Mouse (Mus musculus) embryonic facial prominence, embryonic 12.5 days (tissue): ENCODE measurements around the gene Mllt3. TPM values are rescaled to one million over a fixed set of nuclear protein-coding genes. Genes with fewer than 3 reads are reported as not detected.

ENCODE experiments used
- ATAC-seq: fragments of 200-750 bp; cut with Nextera tagmentation; 2 replicates; pipeline ENCODE4 v1.8.0; 2017; ENCODE audit not compliant: insufficient number of reproducible peaks, insufficient read depth, low FRiP score, low TSS enrichment
- H3K27ac ChIP-seq: fragments of 300-500 bp; sonication (generic); 2 replicates; pipeline ENCODE4 v1.5.1; 2016; ENCODE audit warnings: mild to moderate bottlenecking
- H3K27me3 ChIP-seq: fragments of 300-500 bp; sonication (generic); 2 replicates; pipeline ENCODE4 v1.6.1; 2016; ENCODE audit warnings: mild to moderate bottlenecking, moderate library complexity
- H3K36me3 ChIP-seq: fragments of 300-500 bp; sonication (generic); 2 replicates; pipeline ENCODE4 v1.6.1; 2016; ENCODE audit warnings: mild to moderate bottlenecking
- H3K4me1 ChIP-seq: fragments of 300-500 bp; sonication (generic); 2 replicates; pipeline ENCODE4 v1.6.1; 2016
- H3K4me2 ChIP-seq: fragments of 300-500 bp; sonication (generic); replicated peaks from 2 replicates; pipeline ENCODE4 v1.6.1; 2016; ENCODE audit warnings: mild to moderate bottlenecking, moderate library complexity
- H3K4me3 ChIP-seq: fragments of 300-500 bp; sonication (generic); 2 replicates; pipeline ENCODE4 v1.5.1; 2016; ENCODE audit warnings: mild to moderate bottlenecking
- H3K9ac ChIP-seq: fragments of 300-500 bp; sonication (generic); 2 replicates; pipeline ENCODE4 v1.6.1; 2016; ENCODE audit warnings: mild to moderate bottlenecking, moderate library complexity
- H3K9me3 ChIP-seq: fragments of 300-500 bp; sonication (generic); 2 replicates; pipeline ENCODE4 v1.6.1; 2016; ENCODE audit warnings: mild to moderate bottlenecking, moderate library complexity
- WGBS: fragments of 180-500 bp; shearing (Covaris S2); methylation state at CpG from one replicate; pipeline ENCODE4 v1.1.7; 2016; 5-methylcytosine and 5-hydroxymethylcytosine counted together
- polyA plus RNA-seq: library from polyadenylated mRNA; unstranded; fragments of >200 nt; fragmentation: Nextera tagmentation; extraction: Ambion mirVana; gene quantifications from 2 replicates; pipeline ENCODE4 v1.2.1, GENCODE M21; 2016

Mllt3 gene
- polyA plus RNA-seq, 1 experiment from 2014 or later, result 79.8 TPM

DNA sequence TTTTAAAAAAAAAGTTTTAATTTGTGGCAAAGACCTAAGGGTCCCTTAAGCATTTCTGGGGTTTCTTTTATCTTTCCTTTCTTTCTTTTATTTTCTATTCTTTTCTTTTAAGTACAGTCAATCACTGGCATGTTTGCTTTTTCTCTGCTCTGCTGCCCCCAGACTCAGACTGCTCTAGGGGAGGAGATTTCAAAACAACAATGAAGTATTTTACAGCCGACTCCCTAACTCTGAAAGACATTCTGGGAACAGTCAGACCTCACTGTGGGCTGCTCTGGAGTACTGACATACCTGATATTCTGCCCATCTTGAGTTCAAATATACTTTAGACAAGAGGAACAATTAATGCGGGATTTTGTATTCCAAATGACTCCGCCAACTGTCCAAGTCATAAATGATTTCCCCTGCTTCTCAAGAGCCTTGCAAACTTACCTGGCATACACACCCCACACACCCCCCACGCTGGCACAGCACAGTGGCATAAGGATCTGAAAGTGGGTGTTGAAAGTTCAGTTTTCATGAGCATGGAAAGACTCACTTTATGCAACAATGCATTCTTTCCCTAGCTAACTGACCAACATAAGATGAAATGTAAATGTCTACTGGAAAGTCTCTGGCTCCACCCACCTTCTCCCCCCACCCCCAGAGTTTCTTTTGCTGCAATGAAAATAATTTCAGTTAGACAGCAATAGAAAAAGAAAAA lies 21.1 kb downstream of the Mllt3 start:
- Histone ChIP-seq H3K4me2 (no peak overlapping the region), H3K27me3 (no peaks in the 10 kb centered on the region), H3K4me1 (peaks cover 36% of the 10 kb centered on the region), H3K9ac (no peak overlapping the region), H3K9me3 (no peaks in the 10 kb centered on the region), H3K27ac (no peak overlapping the region), H3K4me3 (no peak overlapping the region), H3K36me3 (peaks cover 13% of the 10 kb centered on the region)
- no peak for ATAC-seq
- 67% methylated on average over 4 of the region's 4 CpGs for WGBS

DNA sequence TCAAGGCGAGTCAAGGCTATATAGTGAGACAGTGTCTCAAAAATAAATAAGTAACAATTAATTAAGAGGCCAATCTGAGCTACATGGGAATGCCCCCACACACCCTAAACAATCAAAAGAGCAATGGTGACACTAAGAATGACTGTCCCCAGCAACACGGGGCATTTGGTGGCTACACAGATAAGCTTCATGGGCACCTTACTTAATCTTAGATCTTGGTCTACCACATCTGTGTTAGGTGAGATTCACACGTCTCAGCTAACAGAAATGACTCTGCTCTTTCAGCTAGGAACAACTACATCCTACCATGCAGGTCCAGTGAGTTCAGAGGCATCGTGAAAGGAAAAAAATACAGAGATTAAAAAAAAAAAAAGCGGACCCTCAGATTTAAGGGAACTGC lies 22.7 kb downstream of the Mllt3 start:
- no peak for ATAC-seq
- no peak overlapping the region for H3K27ac ChIP-seq
- H3K4me1 ChIP-seq, result peaks cover 30% of the 10 kb centered on the region
- H3K4me3 ChIP-seq, result no peak overlapping the region
- H3K36me3 ChIP-seq, result peaks cover 13% of the 10 kb centered on the region
- H3K27me3 ChIP-seq, result no peaks in the 10 kb centered on the region
- no peaks in the 10 kb centered on the region for H3K9me3 ChIP-seq
- H3K4me2 ChIP-seq, result no peak overlapping the region
- no peak overlapping the region for H3K9ac ChIP-seq
- 91% methylated on average over 5 of the region's 5 CpGs for WGBS

GRCm38 (mm10) chr4:88005801-88006200 lies 27.4 kb downstream of the Mllt3 start:
- no peak for ATAC-seq
- no peaks in the 10 kb centered on the region for H3K9me3 ChIP-seq
- no peaks in the 10 kb centered on the region for H3K27me3 ChIP-seq
- H3K9ac ChIP-seq, result no peak overlapping the region
- H3K36me3 ChIP-seq, result peaks cover 22% of the 10 kb centered on the region
- no peak overlapping the region for H3K4me3 ChIP-seq
- no peak overlapping the region for H3K4me2 ChIP-seq
- WGBS, result 86% methylated on average over 3 of the region's 3 CpGs
- H3K4me1 ChIP-seq, result no peaks in the 10 kb centered on the region
- no peak overlapping the region for H3K27ac ChIP-seq

- peaks cover 23% of the 10 kb centered on the region; the same call in 1 of the 2 replicates for H3K36me3 ChIP-seq
- no peak overlapping the region for H3K4me2 ChIP-seq
- no peak overlapping the region for H3K4me3 ChIP-seq
- no peaks in the 10 kb centered on the region for H3K9me3 ChIP-seq
- 83% methylated on average over 9 of the region's 9 CpGs for WGBS
- no peaks in the 10 kb centered on the region for H3K27me3 ChIP-seq
- no peak for ATAC-seq
- H3K9ac ChIP-seq, result no peak overlapping the region
- H3K27ac ChIP-seq, result no peak overlapping the region
- H3K4me1 ChIP-seq, result no peaks in the 10 kb centered on the region
These were observed 29.8 kb downstream of the Mllt3 start for GRCm38 (mm10) chr4:88003159-88003948.

DNA sequence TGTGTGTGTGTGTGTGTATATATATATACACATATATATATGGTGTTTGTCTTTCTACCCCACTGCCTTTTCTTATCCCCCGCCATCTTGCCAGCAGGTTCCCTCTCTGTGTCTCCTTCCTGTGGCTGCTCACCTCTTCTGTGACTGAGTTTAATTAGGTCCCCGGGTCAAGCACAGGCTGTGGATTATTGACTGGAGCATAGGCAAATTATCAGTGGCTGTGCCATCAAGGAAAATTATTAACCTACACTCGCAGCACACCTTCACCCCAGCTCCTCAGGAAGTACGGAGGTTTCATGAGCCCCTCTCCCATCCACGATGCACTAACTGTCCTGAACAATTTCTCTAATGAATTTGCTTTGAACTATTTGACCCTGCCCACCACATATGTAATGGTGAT lies 41.5 kb downstream of the Mllt3 start:
- 71% methylated on average over 5 of the region's 5 CpGs for WGBS
- Histone ChIP-seq H3K27ac (no peak overlapping the region), H3K27me3 (no peaks in the 10 kb centered on the region), H3K4me2 (no peak overlapping the region), H3K4me3 (no peak overlapping the region), H3K36me3 (no peaks in the 10 kb centered on the region), H3K9me3 (no peaks in the 10 kb centered on the region), H3K4me1 (peaks cover 11% of the 10 kb centered on the region; the same call in 1 of the 2 replicates), H3K9ac (no peak overlapping the region)
- ATAC-seq, result no peak

- WGBS, result 64% methylated on average over 5 of the region's 5 CpGs
- Histone ChIP-seq H3K4me3 (no peak overlapping the region), H3K9ac (no peak overlapping the region), H3K9me3 (no peaks in the 10 kb centered on the region), H3K36me3 (no peaks in the 10 kb centered on the region), H3K4me2 (no peak overlapping the region), H3K27me3 (no peaks in the 10 kb centered on the region), H3K4me1 (peaks cover 7% of the 10 kb centered on the region; the same call in 1 of the 2 replicates), H3K27ac (no peak overlapping the region)
- ATAC-seq, result no peak
These were observed 42.2 kb downstream of the Mllt3 start for GRCm38 (mm10) chr4:87990940-87991339.

- Histone ChIP-seq H3K27me3 (no peaks in the 10 kb centered on the region), H3K9me3 (no peaks in the 10 kb centered on the region), H3K4me3 (no peak overlapping the region), H3K4me2 (no peak overlapping the region), H3K27ac (no peak overlapping the region), H3K36me3 (no peaks in the 10 kb centered on the region), H3K4me1 (peaks cover 36% of the 10 kb centered on the region), H3K9ac (no peak overlapping the region)
- WGBS, result 53% methylated on average over 4 of the region's 4 CpGs
- ATAC-seq, result no peak
These were observed 47.9 kb downstream of the Mllt3 start for GRCm38 (mm10) chr4:87985281-87985680.

DNA sequence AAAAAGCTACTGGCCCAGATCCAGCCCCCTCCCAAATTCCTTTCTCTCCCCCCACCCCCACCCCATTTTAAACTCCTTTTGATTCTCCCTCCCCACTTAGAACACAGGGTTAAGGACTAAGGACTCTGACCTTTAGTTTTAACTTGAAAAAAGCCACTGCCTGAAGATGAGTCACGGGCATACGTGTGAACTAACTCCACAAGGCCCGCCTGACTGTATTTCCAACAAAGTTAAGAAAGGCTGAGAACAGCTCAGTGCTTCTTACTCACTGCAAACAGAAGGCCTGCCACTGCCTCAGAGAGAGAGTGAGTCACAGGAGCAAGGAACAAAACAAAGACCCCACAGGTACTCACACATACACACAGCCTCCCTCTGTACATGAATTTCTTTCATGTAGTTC lies 48.6 kb downstream of the Mllt3 start:
- no peak for ATAC-seq
- Histone ChIP-seq H3K27ac (no peak overlapping the region), H3K9ac (no peak overlapping the region)

GRCm38 (mm10) chr4:87984091-87984490 lies 49.1 kb downstream of the Mllt3 start:
- ATAC-seq, result no peak
- no peaks in the 10 kb centered on the region for H3K9me3 ChIP-seq
- 48% methylated on average over 5 of the region's 5 CpGs for WGBS
- H3K27me3 ChIP-seq, result no peaks in the 10 kb centered on the region
- H3K4me3 ChIP-seq, result no peak overlapping the region
- H3K9ac ChIP-seq, result no peak overlapping the region
- H3K4me1 ChIP-seq, result peaks cover 32% of the 10 kb centered on the region
- no peak overlapping the region for H3K27ac ChIP-seq
- H3K4me2 ChIP-seq, result no peak overlapping the region
- no peaks in the 10 kb centered on the region for H3K36me3 ChIP-seq

More for the DNA sequence above, 48.6 kb downstream of the Mllt3 start:
- Histone ChIP-seq H3K27me3 (no peaks in the 10 kb centered on the region), H3K4me3 (no peak overlapping the region), H3K4me1 (peaks cover 36% of the 10 kb centered on the region), H3K4me2 (no peak overlapping the region), H3K36me3 (no peaks in the 10 kb centered on the region), H3K9me3 (no peaks in the 10 kb centered on the region)
- 13% methylated on average over 3 of the region's 3 CpGs for whole genome bisulfite sequencing

GRCm38 (mm10) chr4:87982578-87982977 lies 50.6 kb downstream of the Mllt3 start:
- ATAC-seq, result no peak
- Histone ChIP-seq H3K9me3 (no peaks in the 10 kb centered on the region), H3K4me3 (no peak overlapping the region), H3K36me3 (no peaks in the 10 kb centered on the region), H3K9ac (no peak overlapping the region), H3K27me3 (no peaks in the 10 kb centered on the region), H3K4me2 (no peak overlapping the region), H3K27ac (no peak overlapping the region), H3K4me1 (peaks cover 35% of the 10 kb centered on the region)
- 58% methylated on average over 5 of the region's 5 CpGs for WGBS

- no peak for ATAC-seq
These were observed 55.2 kb downstream of the Mllt3 start for GRCm38 (mm10) chr4:87977820-87978448.

GRCm38 (mm10) chr4:87965836-87966235 lies 67.3 kb downstream of the Mllt3 start:
- ATAC-seq, result no peak
- 87% methylated on average over 7 of the region's 7 CpGs for WGBS

More at GRCm38 (mm10) chr4:87977820-87978448, 55.2 kb downstream of the Mllt3 start:
- Histone ChIP-seq H3K9ac (no peak overlapping the region), H3K36me3 (no peaks in the 10 kb centered on the region), H3K9me3 (no peaks in the 10 kb centered on the region), H3K27ac (no peak overlapping the region), H3K4me1 (peaks cover 14% of the 10 kb centered on the region; the same call in 1 of the 2 replicates), H3K4me2 (no peak overlapping the region), H3K4me3 (no peak overlapping the region), H3K27me3 (no peaks in the 10 kb centered on the region)
- 69% methylated on average over 11 of the region's 11 CpGs for WGBS

More at GRCm38 (mm10) chr4:87965836-87966235, 67.3 kb downstream of the Mllt3 start:
- Histone ChIP-seq H3K36me3 (no peaks in the 10 kb centered on the region), H3K9me3 (no peaks in the 10 kb centered on the region), H3K4me2 (no peak overlapping the region), H3K4me1 (peaks cover 7% of the 10 kb centered on the region; the same call in 1 of the 2 replicates), H3K9ac (no peak overlapping the region), H3K27ac (no peak overlapping the region), H3K4me3 (no peak overlapping the region), H3K27me3 (no peaks in the 10 kb centered on the region)
